Mouse (Mus musculus) bone marrow macrophage, adult 2 months (primary cell): ENCODE results near the gene Slirp.

Source experiments
- CTCF ChIP-seq: IDR thresholded peaks from 2 replicates; pipeline ENCODE4 v1.5.1; 2012; ENCODE audit warnings: low read depth, mild to moderate bottlenecking, low read length, moderate library complexity
- POLR2A ChIP-seq: IDR thresholded peaks from 2 replicates; pipeline ENCODE4 v1.6.1; 2012; ENCODE audit warnings: mild to moderate bottlenecking, low read depth, low read length, borderline replicate concordance

DNA sequence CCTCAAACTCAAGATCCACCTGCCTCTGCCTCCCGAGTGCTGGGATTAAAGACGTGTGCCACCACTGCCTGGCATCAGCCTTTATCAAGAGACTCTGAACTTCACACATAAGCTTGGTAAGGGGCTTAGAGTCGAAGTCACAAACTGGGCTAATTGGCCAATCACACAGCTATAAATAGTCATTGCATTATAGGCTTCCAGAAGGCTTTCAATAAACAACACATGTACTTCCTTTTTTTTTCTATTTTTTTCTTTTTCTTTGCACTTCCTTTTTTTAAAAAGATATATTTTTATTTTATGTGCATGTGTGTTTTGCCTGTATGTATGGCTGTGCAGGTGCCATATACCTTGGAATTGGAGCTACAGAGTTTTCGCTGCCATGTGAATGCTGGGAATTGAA, 28.3 kb upstream of the Slirp start:
- TF ChIP-seq POLR2A = no peak
- no peak for TF ChIP-seq CTCF
